8 mouse cellular contexts compared by ENCODE assay signal in genomic region chr16:30068041-30069020, GRCm38 (mm10). TPM values are rescaled to one million over a fixed set of nuclear protein-coding genes. Genes with fewer than 3 reads are reported as not detected.
A peak's percentile ranks its signal among the peaks of the same experiment; 100 is the strongest.
DNase-seq lines count a peak whose midpoint lies in the region; ATAC-seq and TF ChIP-seq lines count a peak whose summit lies in the region.

No protein-coding gene starts in this region.

- H3K9me3 ChIP-seq in forebrain, embryonic 15.5 days, result no peaks in the 10 kb centered on the region
- no peaks in the 10 kb centered on the region for H3K9me3 ChIP-seq in intestine, embryonic 14.5 days (ENCODE audit: control insufficient read depth, low read length)

- no peak for TF ChIP-seq CTCF in layer of hippocampus, adult 2 months (conservative IDR thresholded peaks at IDR 0.05)

- WGBS in forebrain, embryonic 15.5 days, result 3% methylated on average over 36 of the region's 36 CpGs
- 4% methylated on average over 36 of the region's 36 CpGs for WGBS in intestine, embryonic 14.5 days

- no peaks in the 10 kb centered on the region for H3K36me3 ChIP-seq in forebrain, embryonic 15.5 days
- peaks cover 4% of the 10 kb centered on the region; the same call in 1 of the 2 replicates for H3K36me3 ChIP-seq in intestine, embryonic 14.5 days (ENCODE audit: control insufficient read depth, insufficient read depth, low read length)

- peak overlapping the region; percentile 40 for H3K4me2 ChIP-seq in forebrain, embryonic 15.5 days (replicated peaks)
- peak overlapping the region; percentile 82 for H3K4me2 ChIP-seq in intestine, embryonic 14.5 days (ENCODE audit: low read length)

- H3K27me3 ChIP-seq in forebrain, embryonic 15.5 days, result peaks cover 12% of the 10 kb centered on the region; the same call in 1 of the 2 replicates
- H3K27me3 ChIP-seq in intestine, embryonic 14.5 days (replicated peaks; ENCODE audit: control insufficient read depth, insufficient read depth, low read length), result no peaks in the 10 kb centered on the region

- no peak for DNase-seq in layer of hippocampus, adult 2 months (ENCODE audit: low spot score in 2 of 2)
- no peak for DNase-seq in layer of hippocampus, postnatal 36 days
- peak; percentile 85 for DNase-seq in adipocyte (ENCODE audit: low spot score)
- DNase-seq in intestine, embryonic 14.5 days (ENCODE audit: low spot score), result peak; percentile 81
- DNase-seq in lung, postnatal 10 days, result peak; percentile 46
- peak; percentile 53 for DNase-seq in testis, postnatal 14 days (ENCODE audit: low spot score)
- DNase-seq in spleen, adult 12 weeks (ENCODE audit: low spot score), result no peak

- H3K27ac ChIP-seq in layer of hippocampus, adult 2 months, result peak overlapping the region; percentile 94
- 0 out of 2 replicates have a peak overlapping the region, but pooled peaks have one; percentile 12 for H3K27ac ChIP-seq in forebrain, embryonic 15.5 days (replicated peaks)
- peak overlapping the region; percentile 76 for H3K27ac ChIP-seq in intestine, embryonic 14.5 days (ENCODE audit: low read depth)

- no peak for ATAC-seq in forebrain, embryonic 15.5 days (replicated peaks)
- no peak for ATAC-seq in intestine, embryonic 14.5 days (replicated peaks; ENCODE audit: low FRiP score, low TSS enrichment, low read depth)

- peak overlapping the region; percentile 21; the same call in 1 of the 2 replicates for H3K4me3 ChIP-seq in layer of hippocampus, adult 2 months
- peak overlapping the region; percentile 22 for H3K4me3 ChIP-seq in forebrain, embryonic 15.5 days
- peak overlapping the region; percentile 90 for H3K4me3 ChIP-seq in intestine, embryonic 14.5 days (ENCODE audit: low read depth, low read length)

- H3K4me1 ChIP-seq in forebrain, embryonic 15.5 days, result peaks cover 56% of the 10 kb centered on the region
- peaks cover 18% of the 10 kb centered on the region for H3K4me1 ChIP-seq in intestine, embryonic 14.5 days (replicated peaks; ENCODE audit: control insufficient read depth, insufficient read depth, low read length)

- H3K9ac ChIP-seq in forebrain, embryonic 15.5 days (replicated peaks), result peak overlapping the region; percentile 12
- H3K9ac ChIP-seq in intestine, embryonic 14.5 days (ENCODE audit: low read length), result peak overlapping the region; percentile 10

RNA-seq across cellular contexts. Expression of gene Hes1, which starts 4.1 kb away (rescaled TPM):
- 10 to 100 TPM; 23.3 to 32.7 TPM for total RNA-seq in layer of hippocampus, adult 2 months (2021)
- 10 to 100 TPM; 18.9 to 23.3 TPM for total RNA-seq in layer of hippocampus, postnatal 36 days (2021)
- 16.4 and 18.8 TPM in 2 replicates for polyA plus RNA-seq in forebrain, embryonic 15.5 days (2015; fragmentation: Nextera tagmentation; extraction: Ambion mirVana)
- 61.0 and 67.2 TPM in 2 replicates for polyA plus RNA-seq in intestine, embryonic 14.5 days (2014; fragmentation: Nextera tagmentation; extraction: Ambion mirVana)

Comparison
In these comparisons a context has a peak if more than half of its experiments do, and no peak if none do; other contexts are left out.
1. DNase-seq: peak in adipocyte (single experiment), intestine, embryonic 14.5 days (single experiment), lung, postnatal 10 days (single experiment) and testis, postnatal 14 days (single experiment); none in layer of hippocampus, adult 2 months (0 of 2), layer of hippocampus, postnatal 36 days (0 of 2) and spleen, adult 12 weeks (single experiment).
2. H3K27ac ChIP-seq: peak in every context shown above with its lines; median percentile 94 in layer of hippocampus, adult 2 months; 76 in intestine, embryonic 14.5 days; 12 in forebrain, embryonic 15.5 days.
3. H3K4me3 ChIP-seq: peak in every context shown above with its lines; median percentile 90 in intestine, embryonic 14.5 days; 22 in forebrain, embryonic 15.5 days; 21 in layer of hippocampus, adult 2 months.